Mouse (Mus musculus): Measurements from ENCODE around the gene Ncor2.

The Ncor2 gene

GRCm38 (mm10) chr5:125098692-125099091, 80.3 kb downstream of the Ncor2 start:
- in situ Hi-C loops (cut with MboI, MseI) = no loop called here

- in situ Hi-C loops (cut with MboI, MseI) = no loop called here
Measured at GRCm38 (mm10) chr5:125096368-125096767, 82.7 kb downstream of the Ncor2 start.

GRCm38 (mm10) chr5:125095525-125096175, 83.4 kb downstream of the Ncor2 start:
- in situ Hi-C loops (cut with MboI, MseI) = no loop called here

GRCm38 (mm10) chr5:125093795-125094194, 85.2 kb downstream of the Ncor2 start:
- in situ Hi-C loops (cut with MboI, MseI) = no loop called here

GRCm38 (mm10) chr5:125088076-125088475, 90.9 kb downstream of the Ncor2 start:
- in situ Hi-C loops (cut with MboI, MseI) = no loop called here

GRCm38 (mm10) chr5:125085097-125085617, 93.9 kb downstream of the Ncor2 start:
- in situ Hi-C loops (cut with MboI, MseI) = no loop called here

- in situ Hi-C loops (cut with MboI, MseI) = no loop called here
Measured at GRCm38 (mm10) chr5:125083674-125084073, 95.3 kb downstream of the Ncor2 start.

GRCm38 (mm10) chr5:125081318-125082101, 97.5 kb downstream of the Ncor2 start:
- in situ Hi-C loops (cut with MboI, MseI) = no loop called here

GRCm38 (mm10) chr5:125080787-125081317, 98.2 kb downstream of the Ncor2 start:
- in situ Hi-C loops (cut with MboI, MseI) = no loop called here

GRCm38 (mm10) chr5:125080352-125080751, 98.7 kb downstream of the Ncor2 start:
- in situ Hi-C loops (cut with MboI, MseI) = no loop called here

GRCm38 (mm10) chr5:125078220-125078619, 100.8 kb downstream of the Ncor2 start:
- in situ Hi-C loops (cut with MboI, MseI) = no loop called here

- in situ Hi-C loops (cut with MboI, MseI) = no loop called here
Measured at GRCm38 (mm10) chr5:125076183-125076582, 102.8 kb downstream of the Ncor2 start.

- in situ Hi-C loops (cut with MboI, MseI) = no loop called here
Measured at GRCm38 (mm10) chr5:125074571-125075171, 104.3 kb downstream of the Ncor2 start.

GRCm38 (mm10) chr5:125073896-125074295, 105.1 kb downstream of the Ncor2 start:
- in situ Hi-C loops (cut with MboI, MseI) = no loop called here

GRCm38 (mm10) chr5:125073335-125073734, 105.7 kb downstream of the Ncor2 start:
- in situ Hi-C loops (cut with MboI, MseI) = no loop called here

- in situ Hi-C loops (cut with MboI, MseI) = no loop called here
Measured at GRCm38 (mm10) chr5:125072425-125072824, 106.6 kb downstream of the Ncor2 start.

GRCm38 (mm10) chr5:125071919-125072318, 107.1 kb downstream of the Ncor2 start:
- in situ Hi-C loops (cut with MboI, MseI) = no loop called here

GRCm38 (mm10) chr5:125070399-125070798, 108.6 kb downstream of the Ncor2 start:
- in situ Hi-C loops (cut with MboI, MseI) = no loop called here

GRCm38 (mm10) chr5:125069916-125070315, 109.1 kb downstream of the Ncor2 start:
- in situ Hi-C loops (cut with MboI, MseI) = no loop called here

- in situ Hi-C loops (cut with MboI, MseI) = no loop called here
Measured at GRCm38 (mm10) chr5:125069426-125069825, 109.6 kb downstream of the Ncor2 start.

- in situ Hi-C loops (cut with MboI, MseI) = no loop called here
Measured at GRCm38 (mm10) chr5:125068371-125068951, 110.6 kb downstream of the Ncor2 start.

- in situ Hi-C loops (cut with MboI, MseI) = no loop called here
Measured at GRCm38 (mm10) chr5:125067673-125068072, 111.3 kb downstream of the Ncor2 start.

All from T-helper 2 cell (primary cell).